Mouse (Mus musculus): ENCODE results near the gene Gm11020.

DNA sequence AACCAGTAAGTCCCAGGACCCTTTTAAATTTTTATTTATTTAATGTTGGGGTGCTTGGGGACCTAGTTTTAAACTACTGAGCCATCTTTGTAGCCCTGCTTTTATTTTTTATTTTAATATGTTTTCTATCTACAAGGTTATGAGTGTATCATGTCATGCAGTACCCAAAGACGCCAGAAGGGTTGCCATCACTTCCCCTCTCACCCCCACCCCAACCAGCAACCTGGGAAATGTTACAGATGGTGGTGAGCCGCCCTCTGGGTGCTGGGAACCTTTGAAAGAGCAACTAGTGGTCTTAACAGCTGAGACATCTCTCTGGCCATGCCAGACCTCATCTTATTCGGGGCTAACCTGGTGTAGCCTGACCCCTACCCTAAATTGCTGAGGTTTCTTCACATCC, 16.5 kb downstream of the Gm11020 start:
- TF ChIP-seq CTCF (IDR thresholded peaks at IDR 0.05; ENCODE audit: control insufficient read depth, insufficient read depth, insufficient read length) (no peak), MAX (IDR thresholded peaks at IDR 0.05) (no peak), MYOG (IDR thresholded peaks at IDR 0.05; ENCODE audit: control insufficient read depth, extremely low read depth, insufficient read length) (no peak), MYOD1 (IDR thresholded peaks at IDR 0.05; ENCODE audit: control insufficient read depth, insufficient read length, low read depth) (no peak), FOSL1 (IDR thresholded peaks at IDR 0.05; ENCODE audit: insufficient read depth, low read length, poor library complexity, severe bottlenecking) (no peak), USF1 (IDR thresholded peaks at IDR 0.05; ENCODE audit: low read depth) (no peak), CEBPB (IDR thresholded peaks at IDR 0.05; ENCODE audit: low read depth) (no peak)
